Mouse (Mus musculus): ENCODE results near the gene Defb45. TPM values are rescaled to one million over a fixed set of nuclear protein-coding genes. Genes with fewer than 3 reads are reported as not detected.

The Defb45 gene
- polyA plus RNA-seq (2017; shearing (Covaris generic)): not detected

DNA sequence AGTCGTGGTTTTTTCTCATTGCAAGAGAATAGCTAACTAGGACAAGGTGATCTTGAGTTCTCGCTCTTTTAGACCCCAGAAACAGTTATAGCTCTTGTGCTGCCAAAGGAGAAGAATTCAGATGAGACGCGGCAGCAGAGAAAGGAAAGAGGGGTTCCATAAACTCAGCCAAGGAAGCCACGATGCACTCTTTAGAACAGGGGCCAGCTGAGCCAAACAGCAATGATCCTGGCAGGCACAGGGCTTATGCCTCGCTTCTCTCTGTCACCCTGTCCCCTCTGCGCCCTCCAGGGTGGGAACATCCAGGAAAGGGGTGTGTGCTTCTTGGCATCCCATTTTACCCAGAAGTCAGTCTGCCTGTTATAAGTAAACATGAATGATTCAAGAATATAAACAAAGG, at the start of gene Defb45:
Gene Defb45 (minus strand): TSS at position 101 of the 400 bp plus-strand sequence.

DNA sequence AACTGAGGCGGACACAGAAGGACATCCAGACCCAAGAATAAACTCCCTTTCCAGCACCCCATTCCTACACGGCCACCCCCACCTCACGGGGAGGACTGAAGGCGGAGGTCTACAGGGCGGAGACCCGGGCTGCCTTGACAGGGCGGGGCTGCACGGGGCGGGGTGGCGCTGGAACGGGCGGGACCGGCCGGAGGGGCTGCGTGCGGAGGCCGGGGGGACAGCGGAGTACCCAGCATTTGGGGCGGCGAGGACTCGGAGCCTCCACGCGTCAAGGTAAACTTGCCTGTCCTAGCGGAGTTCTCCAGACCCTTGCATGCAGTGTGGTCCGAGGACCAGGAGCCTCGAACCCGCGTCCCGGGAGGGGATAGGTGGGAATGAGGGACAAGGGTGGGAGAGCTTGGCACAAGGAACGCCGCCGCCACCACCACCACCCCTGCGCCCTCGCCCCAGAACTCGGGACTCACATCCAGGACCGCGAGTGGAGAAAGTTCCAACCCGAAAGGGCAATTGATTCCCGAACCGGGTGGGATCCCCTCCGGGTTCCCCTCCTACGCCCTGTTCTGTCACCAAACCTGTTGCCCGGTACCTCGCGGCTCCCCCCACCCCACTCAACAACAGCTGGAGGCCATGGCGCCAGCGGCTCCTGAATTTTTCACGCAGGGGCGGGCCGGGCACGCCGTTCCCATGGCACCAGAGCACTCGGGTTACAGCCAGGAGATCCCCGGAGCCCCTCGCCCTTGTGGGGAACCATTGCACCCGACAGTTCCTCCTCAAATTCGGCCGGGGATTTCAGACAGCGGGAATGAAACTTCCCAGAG, 27.8 kb upstream of the Defb45 start, which contains the start of gene Rem1:
Gene Rem1 (plus strand): TSS at position 178 of the 818 bp plus-strand sequence.

DNA sequence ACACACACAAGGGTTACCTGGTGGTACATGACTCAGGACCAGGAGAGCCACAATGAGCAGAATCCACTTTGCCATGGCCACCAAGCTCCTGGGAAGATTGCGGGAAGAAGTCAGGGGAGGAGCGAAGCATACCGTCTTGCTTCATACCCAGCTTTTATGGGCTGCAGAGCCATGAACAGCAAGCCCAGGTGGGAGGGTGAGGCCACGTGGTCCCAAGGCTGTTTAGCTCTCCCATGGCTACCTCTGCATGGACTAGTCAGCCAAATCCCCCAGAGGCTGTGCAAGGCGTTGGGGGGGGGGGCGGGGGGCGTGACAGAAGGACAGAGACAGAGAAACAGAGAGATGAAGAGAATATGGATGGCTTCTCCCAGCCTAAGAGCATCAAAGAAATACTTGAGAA, 23.8 kb upstream of the Defb45 start, which contains the start of gene Defb25:
Gene Defb25 (minus strand): TSS at position 101 of the 400 bp plus-strand sequence.

DNA sequence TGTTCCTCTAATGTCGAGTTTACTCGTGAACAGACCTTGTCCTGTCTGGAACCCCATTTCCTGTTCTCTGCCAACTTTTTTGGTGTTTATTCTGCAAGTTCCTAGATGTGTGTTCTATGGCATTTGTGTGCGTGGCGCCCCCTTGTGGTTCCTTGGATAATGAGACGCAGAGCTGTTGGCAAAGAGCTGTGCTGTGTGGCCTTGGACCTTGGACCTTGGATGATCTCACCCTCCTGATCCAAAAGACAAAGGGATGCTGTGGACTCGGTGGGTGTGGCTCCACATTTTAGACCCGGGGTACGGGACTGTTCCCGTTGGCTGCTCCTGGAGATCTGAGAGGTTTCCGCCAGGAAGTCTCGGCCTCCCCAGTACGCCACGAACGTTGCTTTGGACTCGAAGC, 4.9 kb upstream of the Defb45 start, which contains the start of gene Defb36:
Gene Defb36 (plus strand): TSS at position 271 of the 400 bp plus-strand sequence.

DNA sequence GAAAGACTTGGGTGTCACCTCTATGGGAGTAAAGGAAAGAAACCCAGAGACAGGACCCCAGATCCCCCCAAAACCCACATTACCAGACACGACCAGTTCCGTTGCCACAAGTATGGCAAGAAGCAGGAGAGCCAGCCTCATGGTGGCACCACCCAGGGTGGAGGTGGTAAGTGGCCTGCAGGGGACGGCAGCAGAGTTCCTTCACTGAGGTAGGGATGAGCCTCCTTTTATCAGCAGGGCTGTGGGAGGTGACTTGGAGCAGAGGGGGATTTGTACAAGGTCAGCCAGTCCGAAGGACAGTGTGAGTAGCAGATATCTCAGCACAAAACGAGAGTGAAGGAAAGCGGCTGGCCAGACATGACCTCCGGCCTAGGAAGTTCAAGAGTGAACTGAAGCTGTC, 19.1 kb downstream of the Defb45 start, which contains the start of gene Defb19:
Gene Defb19 (minus strand): TSS at position 206 of the 400 bp plus-strand sequence.

DNA sequence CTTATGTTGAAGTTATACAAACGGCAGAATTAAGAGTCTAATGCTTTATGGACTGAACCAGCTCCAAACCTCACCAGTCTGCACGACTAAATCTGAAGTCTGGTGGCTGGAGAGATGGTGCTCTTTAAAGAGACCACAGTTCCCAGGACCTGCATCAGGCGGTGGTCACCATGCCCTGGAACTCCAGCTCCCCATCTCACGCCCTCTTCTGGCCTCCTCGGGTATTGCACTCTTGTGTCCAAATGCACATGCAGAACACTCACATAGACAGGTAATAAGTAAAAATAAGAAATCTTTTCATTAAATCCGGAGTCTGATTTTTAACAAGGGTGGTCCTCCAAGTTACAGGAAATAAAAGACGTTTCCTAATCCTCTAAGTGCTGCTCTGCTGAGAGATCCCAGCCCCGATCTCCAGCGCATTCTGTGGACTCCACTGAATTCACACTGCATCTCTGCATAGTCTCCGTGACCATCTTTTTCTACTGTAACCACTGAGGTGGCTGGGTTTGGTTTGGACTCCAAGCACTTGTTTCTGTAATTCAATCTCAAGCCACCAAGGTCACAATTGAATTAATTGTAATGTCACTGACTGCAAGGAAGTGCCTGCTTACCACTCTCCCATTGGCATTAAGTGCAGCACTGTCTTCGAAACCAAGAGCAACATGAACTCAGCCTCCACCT, 26.9 kb downstream of the Defb45 start, which contains the start of gene Defb21:
Gene Defb21 (plus strand): TSS at position 631 of the 681 bp plus-strand sequence.

DNA sequence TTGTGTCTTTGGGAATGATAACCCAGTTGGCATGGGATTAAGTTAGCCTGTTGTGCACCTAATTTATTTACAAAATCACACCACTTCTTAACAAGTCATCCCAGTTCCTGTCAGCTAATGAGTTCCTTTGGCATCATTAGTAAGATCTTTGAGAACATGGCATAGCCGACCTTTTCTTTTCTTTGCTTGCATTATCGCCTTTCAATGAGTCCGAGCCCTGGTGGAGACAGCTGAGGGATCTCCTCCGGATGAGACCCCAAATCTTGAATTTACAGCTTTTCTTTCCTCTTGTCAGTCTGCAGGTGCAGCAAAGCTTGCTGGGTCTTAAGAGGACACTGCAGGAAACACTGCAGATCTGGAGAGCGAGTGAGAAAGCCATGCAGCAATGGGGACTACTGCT, 30.2 kb downstream of the Defb45 start, which contains the start of gene Gm17416:
Gene Gm17416 (plus strand): TSS at position 301 of the 400 bp plus-strand sequence.

Other genes with a start within 250 kb of the Defb45 start
- gene Nrsn2, start 222.8 kb downstream of the Defb45 start, polyA plus RNA-seq (2017; shearing (Covaris generic)): 1 to 10 TPM in 1 of 2 experiments, not detected in 1; 1.7 TPM
- gene Sox12, start 201.3 kb downstream of the Defb45 start, polyA plus RNA-seq (2017; shearing (Covaris generic)): 1 to 10 TPM in 1 of 2 experiments, under 1 TPM in 1; 0.96 to 1.0 TPM
- 1 to 10 TPM; 3.2 to 5.2 TPM for gene Zcchc3, start 184.4 kb downstream of the Defb45 start, polyA plus RNA-seq (2017; shearing (Covaris generic))
- under 1 TPM in 1 of 2 experiments, not detected in 1; 0.32 TPM for gene 6820408C15Rik, start 183.8 kb downstream of the Defb45 start, polyA plus RNA-seq (2017; shearing (Covaris generic))
- not detected for gene Defb23, start 134.8 kb downstream of the Defb45 start, polyA plus RNA-seq (2017; shearing (Covaris generic))
- not detected for gene Defb20, start 122.3 kb downstream of the Defb45 start, polyA plus RNA-seq (2017; shearing (Covaris generic))
- gene Defb22, start 109.3 kb downstream of the Defb45 start, polyA plus RNA-seq (2017; shearing (Covaris generic)): under 1 TPM in 1 of 2 experiments, not detected in 1; 0.93 TPM
- gene Defb26, start 87.7 kb downstream of the Defb45 start, polyA plus RNA-seq (2017; shearing (Covaris generic)): not detected
- gene Defb28, start 81.1 kb downstream of the Defb45 start, polyA plus RNA-seq (2017; shearing (Covaris generic)): not detected
- gene Defb29, start 59.3 kb downstream of the Defb45 start, polyA plus RNA-seq (2017; shearing (Covaris generic)): not detected
- gene Gm17416, start 30.1 kb downstream of the Defb45 start, polyA plus RNA-seq (2017; shearing (Covaris generic)): not detected
- gene Defb21, start 26.7 kb downstream of the Defb45 start, polyA plus RNA-seq (2017; shearing (Covaris generic)): not detected
- 1 to 10 TPM in 1 of 2 experiments, not detected in 1; 1.0 TPM for gene Defb19, start 19.1 kb downstream of the Defb45 start, polyA plus RNA-seq (2017; shearing (Covaris generic))
- under 1 TPM in 1 of 2 experiments, not detected in 1; 0.86 TPM for gene Defb36, start 4.9 kb upstream of the Defb45 start, polyA plus RNA-seq (2017; shearing (Covaris generic))
- not detected for gene Defb25, start 23.7 kb upstream of the Defb45 start, polyA plus RNA-seq (2017; shearing (Covaris generic))
- not detected for gene Rem1, start 27.6 kb upstream of the Defb45 start, polyA plus RNA-seq (2017; shearing (Covaris generic))
- 100 to 1,000 TPM; 196 to 218 TPM for gene H13, start 70.1 kb upstream of the Defb45 start, polyA plus RNA-seq (2017; shearing (Covaris generic))
- gene Mcts2, start 87.6 kb upstream of the Defb45 start, polyA plus RNA-seq (2017; shearing (Covaris generic)): 10 to 100 TPM in 1 of 2 experiments, 1 to 10 TPM in 1; 4.9 to 10.2 TPM
- under 1 TPM; 0.40 to 0.46 TPM for gene Id1, start 136.9 kb upstream of the Defb45 start, polyA plus RNA-seq (2017; shearing (Covaris generic))
- 1 to 10 TPM in 1 of 2 experiments, under 1 TPM in 1; 0.36 to 1.8 TPM for gene Cox4i2, start 154.8 kb upstream of the Defb45 start, polyA plus RNA-seq (2017; shearing (Covaris generic))
- 10 to 100 TPM; 39.2 to 67.9 TPM for gene Bcl2l1, start 232.3 kb upstream of the Defb45 start, polyA plus RNA-seq (2017; shearing (Covaris generic))
- 1 to 10 TPM; 2.2 to 3.7 TPM for gene Tpx2, start 248.6 kb upstream of the Defb45 start, polyA plus RNA-seq (2017; shearing (Covaris generic))

All from inflammation-experienced regulatory T-cells (primary cell).